Mouse (Mus musculus): ENCODE results near the gene Rdh16f1. TPM values are rescaled to one million over a fixed set of nuclear protein-coding genes. Genes with fewer than 3 reads are reported as not detected.
A peak's percentile ranks its signal among the peaks of the same experiment; 100 is the strongest.
"Not testable (repeated sequence)": the region's sequence is repeated elsewhere in the genome, so short reads cannot be mapped to it uniquely, and the experiment has no call there.

The Rdh16f1 gene
- polyA plus RNA-seq, 1 experiment from 2014 or later: not detected

- H3K27ac ChIP-seq: no peak within 1 kb of the TSS
- peaks cover 16% of the 10 kb centered on the region for H3K36me3 ChIP-seq
- 45% methylated on average over 8 of the region's 8 CpGs for WGBS
- H3K9me3 ChIP-seq: no peaks in the 10 kb centered on the region
- H3K4me1 ChIP-seq: peaks cover 11% of the 10 kb centered on the region
- ATAC-seq (ENCODE audit: insufficient number of reproducible peaks, insufficient read depth, low FRiP score, low TSS enrichment, low read depth): no peak
- H3K9ac ChIP-seq: no peak within 1 kb of the TSS
- H3K4me2 ChIP-seq: peak within 1 kb of the TSS; percentile 41; the same call in 1 of the 2 replicates
- H3K4me3 ChIP-seq: no peak within 1 kb of the TSS
- H3K27me3 ChIP-seq: no peaks in the 10 kb centered on the region
Measured at GRCm38 (mm10) chr10:127751548-127751947, 8.0 kb upstream of the Rdh16f1 start, which contains the start of gene Gpr182. TSS of gene Gpr182 (minus strand) at chr10:127751732.

- H3K9me3 ChIP-seq: no peaks in the 10 kb centered on the region
- no peaks in the 10 kb centered on the region for H3K36me3 ChIP-seq
- 61% methylated on average over 6 of the region's 6 CpGs for WGBS
- no peak overlapping the region for H3K4me2 ChIP-seq
- no peak overlapping the region for H3K27ac ChIP-seq
- ATAC-seq (ENCODE audit: insufficient number of reproducible peaks, insufficient read depth, low FRiP score, low TSS enrichment, low read depth): no peak
- no peak overlapping the region for H3K9ac ChIP-seq
- H3K4me3 ChIP-seq: no peak overlapping the region
- no peaks in the 10 kb centered on the region for H3K27me3 ChIP-seq
- H3K4me1 ChIP-seq: no peaks in the 10 kb centered on the region
Measured at GRCm38 (mm10) chr10:127754566-127755166, 4.9 kb upstream of the Rdh16f1 start.

- no peak overlapping the region for H3K27ac ChIP-seq
- no peak overlapping the region for H3K4me2 ChIP-seq
- 77% methylated on average over 3 of the region's 3 CpGs for WGBS
- H3K9me3 ChIP-seq: no peaks in the 10 kb centered on the region
- H3K9ac ChIP-seq: no peak overlapping the region
- H3K4me3 ChIP-seq: no peak overlapping the region
- H3K4me1 ChIP-seq: no peaks in the 10 kb centered on the region
- ATAC-seq (ENCODE audit: insufficient number of reproducible peaks, insufficient read depth, low FRiP score, low TSS enrichment, low read depth): no peak
- no peaks in the 10 kb centered on the region for H3K27me3 ChIP-seq
- no peaks in the 10 kb centered on the region for H3K36me3 ChIP-seq
Measured at GRCm38 (mm10) chr10:127755246-127755645, 4.3 kb upstream of the Rdh16f1 start.

GRCm38 (mm10) chr10:127755770-127756468, 3.7 kb upstream of the Rdh16f1 start:
- no peaks in the 10 kb centered on the region for H3K9me3 ChIP-seq
- peak overlapping the region; percentile 10; the same call in 1 of the 2 replicates for H3K4me3 ChIP-seq
- 41% methylated on average over 18 of the region's 18 CpGs for WGBS
- no peak overlapping the region for H3K27ac ChIP-seq
- H3K36me3 ChIP-seq: no peaks in the 10 kb centered on the region
- no peaks in the 10 kb centered on the region for H3K4me1 ChIP-seq
- H3K27me3 ChIP-seq: no peaks in the 10 kb centered on the region
- peak overlapping the region; percentile 27; the same call in 1 of the 2 replicates for H3K9ac ChIP-seq
- ATAC-seq (ENCODE audit: insufficient number of reproducible peaks, insufficient read depth, low FRiP score, low TSS enrichment, low read depth): no peak
- H3K4me2 ChIP-seq: peak overlapping the region; percentile 51

GRCm38 (mm10) chr10:127762926-127763325, 3.3 kb downstream of the Rdh16f1 start:
- not testable (repeated sequence) for H3K27me3 ChIP-seq; H3K27ac ChIP-seq; ATAC-seq (ENCODE audit: insufficient number of reproducible peaks, insufficient read depth, low FRiP score, low TSS enrichment, low read depth); H3K36me3 ChIP-seq; H3K4me3 ChIP-seq; H3K4me1 ChIP-seq; H3K9ac ChIP-seq; H3K9me3 ChIP-seq; H3K4me2 ChIP-seq
- WGBS: 91% methylated on average over 10 of the region's 10 CpGs

GRCm38 (mm10) chr10:127763914-127764680, 4.5 kb downstream of the Rdh16f1 start:
- no peaks in the 10 kb centered on the region for H3K27me3 ChIP-seq
- H3K9ac ChIP-seq: no peak overlapping the region
- no peak overlapping the region for H3K4me2 ChIP-seq
- no peaks in the 10 kb centered on the region for H3K9me3 ChIP-seq
- no peak for ATAC-seq (ENCODE audit: insufficient number of reproducible peaks, insufficient read depth, low FRiP score, low TSS enrichment, low read depth)
- no peak overlapping the region for H3K4me3 ChIP-seq
- WGBS: 61% methylated on average over 12 of the region's 12 CpGs
- H3K4me1 ChIP-seq: no peaks in the 10 kb centered on the region
- H3K36me3 ChIP-seq: no peaks in the 10 kb centered on the region
- H3K27ac ChIP-seq: no peak overlapping the region

- Histone ChIP-seq H3K36me3 (no peaks in the 10 kb centered on the region), H3K27ac (no peak overlapping the region), H3K9me3 (no peaks in the 10 kb centered on the region), H3K4me3 (no peak overlapping the region), H3K4me1 (no peaks in the 10 kb centered on the region), H3K4me2 (no peak overlapping the region), H3K9ac (no peak overlapping the region), H3K27me3 (no peaks in the 10 kb centered on the region)
- WGBS: 72% methylated on average over 1 of the region's 1 CpGs
- ATAC-seq (ENCODE audit: insufficient number of reproducible peaks, insufficient read depth, low FRiP score, low TSS enrichment, low read depth): no peak
Measured at GRCm38 (mm10) chr10:127766564-127766963, 7.0 kb downstream of the Rdh16f1 start.

GRCm38 (mm10) chr10:127776011-127776410, 16.4 kb downstream of the Rdh16f1 start, which contains the start of gene Rdh9:
TSS of gene Rdh9 (plus strand) at chr10:127776386.
- H3K4me2 ChIP-seq: no peak within 1 kb of the TSS
- no peak for ATAC-seq (ENCODE audit: insufficient number of reproducible peaks, insufficient read depth, low FRiP score, low TSS enrichment, low read depth)
- WGBS: 81% methylated on average over 2 of the region's 2 CpGs

GRCm38 (mm10) chr10:127782321-127782720, 22.7 kb downstream of the Rdh16f1 start:
- WGBS: 93% methylated on average over 17 of the region's 17 CpGs
- not testable (repeated sequence) for H3K4me2 ChIP-seq; H3K4me1 ChIP-seq; H3K27me3 ChIP-seq; ATAC-seq (ENCODE audit: insufficient number of reproducible peaks, insufficient read depth, low FRiP score, low TSS enrichment, low read depth); H3K27ac ChIP-seq; H3K9ac ChIP-seq; H3K4me3 ChIP-seq; H3K9me3 ChIP-seq; H3K36me3 ChIP-seq

More at GRCm38 (mm10) chr10:127776011-127776410, 16.4 kb downstream of the Rdh16f1 start, which contains the start of gene Rdh9:
- no peaks in the 10 kb centered on the region for H3K4me1 ChIP-seq
- no peak within 1 kb of the TSS for H3K4me3 ChIP-seq
- H3K9me3 ChIP-seq: no peaks in the 10 kb centered on the region
- H3K9ac ChIP-seq: no peak within 1 kb of the TSS
- H3K36me3 ChIP-seq: no peaks in the 10 kb centered on the region
- no peaks in the 10 kb centered on the region for H3K27me3 ChIP-seq
- no peak within 1 kb of the TSS for H3K27ac ChIP-seq

GRCm38 (mm10) chr10:127785411-127785810, 25.8 kb downstream of the Rdh16f1 start:
- H3K9ac ChIP-seq; H3K4me1 ChIP-seq; H3K9me3 ChIP-seq; H3K27ac ChIP-seq; H3K4me3 ChIP-seq; ATAC-seq (ENCODE audit: insufficient number of reproducible peaks, insufficient read depth, low FRiP score, low TSS enrichment, low read depth); H3K36me3 ChIP-seq; H3K4me2 ChIP-seq; H3K27me3 ChIP-seq: not testable (repeated sequence)
- WGBS: 84% methylated on average over 1 of the region's 1 CpGs

- H3K4me3 ChIP-seq: no peak overlapping the region
- H3K36me3 ChIP-seq: no peaks in the 10 kb centered on the region
- WGBS: 74% methylated on average over 1 of the region's 1 CpGs
- no peaks in the 10 kb centered on the region for H3K4me1 ChIP-seq
- H3K9ac ChIP-seq: no peak overlapping the region
- no peaks in the 10 kb centered on the region for H3K27me3 ChIP-seq
- no peaks in the 10 kb centered on the region for H3K9me3 ChIP-seq
- ATAC-seq (ENCODE audit: insufficient number of reproducible peaks, insufficient read depth, low FRiP score, low TSS enrichment, low read depth): no peak
- H3K27ac ChIP-seq: no peak overlapping the region
- H3K4me2 ChIP-seq: no peak overlapping the region
Measured at GRCm38 (mm10) chr10:127799295-127799694, 39.7 kb downstream of the Rdh16f1 start.
